8 mouse cellular contexts compared by ENCODE assay signal in the genomic region with DNA sequence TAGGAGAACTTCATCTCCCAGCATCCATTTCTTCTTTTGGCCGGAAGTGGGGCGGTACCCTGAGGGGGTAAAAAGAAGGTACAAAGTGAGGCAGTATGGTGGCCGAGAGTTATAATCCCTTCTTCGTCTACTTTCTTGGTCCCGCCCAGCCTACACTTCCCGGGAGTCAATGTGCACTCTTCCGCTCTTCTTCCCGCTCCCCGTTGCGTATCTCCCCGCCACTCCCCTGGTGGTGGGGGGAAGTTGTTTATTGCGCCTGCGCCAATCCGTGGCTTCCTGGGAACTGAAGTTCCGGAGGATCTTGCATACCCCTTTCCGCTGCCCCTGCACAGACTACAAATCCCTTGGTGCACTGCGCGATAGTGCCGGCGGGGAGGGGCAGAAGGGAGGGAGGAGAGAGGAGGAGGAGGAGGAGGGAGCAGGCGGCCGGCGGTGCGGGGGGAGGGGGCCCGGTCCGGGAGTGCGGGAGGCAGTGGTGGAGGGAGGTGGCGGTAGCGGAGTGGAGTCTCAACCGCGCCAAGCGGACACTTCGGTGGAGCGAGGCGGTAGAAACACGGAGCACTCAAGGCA. TPM values are rescaled to one million over a fixed set of nuclear protein-coding genes. Genes with fewer than 3 reads are reported as not detected.
DNase-seq lines count a peak whose midpoint lies in the region; ATAC-seq lines count a peak whose summit lies in the region.

Phf23 (plus strand) TSS at position 387 of the 570 bp plus-strand sequence.

- WGBS in lung, embryonic 16.5 days = under 1% methylated on average over 36 of the region's 36 CpGs

- H3K4me2 ChIP-seq in lung, embryonic 16.5 days (ENCODE audit: low read depth, low read length) = peak within 1 kb of the TSS; percentile 59

- peak within 1 kb of the TSS; percentile 99 for H3K9ac ChIP-seq in lung, embryonic 16.5 days (ENCODE audit: low read length)

- peaks cover 37% of the 10 kb centered on the region for H3K36me3 ChIP-seq in lung, embryonic 16.5 days (ENCODE audit: control insufficient read depth, insufficient read depth, low read length)

- ATAC-seq in hematopoietic stem cell, adult 5-6 weeks (replicated peaks in 1 of 2; ENCODE audit: insufficient read depth in 1 of 2, low FRiP score in 2 of 2, low TSS enrichment in 1 of 2, low read depth in 1 of 2, poor library complexity in 2 of 2, severe bottlenecking in 2 of 2) = peak; percentile 68 to 74
- peak; percentile 80 for ATAC-seq in lung, embryonic 16.5 days (ENCODE audit: low read depth)

- H3K9me3 ChIP-seq in lung, embryonic 16.5 days (ENCODE audit: control insufficient read depth, low read length) = no peaks in the 10 kb centered on the region

- H3K27ac ChIP-seq in lung, embryonic 16.5 days (ENCODE audit: low read length) = peak within 1 kb of the TSS; percentile 99

- H3K27me3 ChIP-seq in lung, embryonic 16.5 days (ENCODE audit: control insufficient read depth, insufficient read depth, low read depth, low read length) = no peaks in the 10 kb centered on the region

- peak; percentile 99 for DNase-seq in MEL-GATA-1-ER (ENCODE audit: extremely low read depth, low read depth)
- DNase-seq in cerebellum, adult 8-10 months = peak; percentile 95
- DNase-seq in forelimb bud, embryonic 11.5 days (ENCODE audit: low read depth, low spot score) = peak; percentile 99
- DNase-seq in layer of hippocampus, adult 9-10 months (ENCODE audit: low spot score) = peak; percentile 91
- DNase-seq in ovary, postnatal 10 days (ENCODE audit: low spot score) = peak; percentile 85
- peak; percentile 95 to 99 for DNase-seq in thymus, postnatal 10 days (ENCODE audit: low spot score in 2 of 2)

- peaks cover 20% of the 10 kb centered on the region for H3K4me1 ChIP-seq in lung, embryonic 16.5 days (replicated peaks; ENCODE audit: control insufficient read depth, insufficient read depth, low read length)

- H3K4me3 ChIP-seq in lung, embryonic 16.5 days (ENCODE audit: low read length) = peak within 1 kb of the TSS; percentile 100

RNA-seq across cellular contexts. Expression of gene Phf23, which starts in this region (rescaled TPM):
- total RNA-seq in hematopoietic stem cell, adult 5-6 weeks (2017) = 44.2 and 45.3 TPM in 2 replicates
- 58.1 and 59.5 TPM in 2 replicates for polyA plus RNA-seq in lung, embryonic 16.5 days (2015; fragmentation: Nextera tagmentation; extraction: Ambion mirVana)

Comparison
In these comparisons a context has a peak if more than half of its experiments do, and no peak if none do; other contexts are left out.
1. Peak in every context shown above with its lines: DNase-seq, ATAC-seq, H3K4me3 ChIP-seq and H3K27ac ChIP-seq.